Mouse (Mus musculus) testis, adult 2 months (tissue): ENCODE measurements around the gene Pus7. TPM values are rescaled to one million over a fixed set of nuclear protein-coding genes. Genes with fewer than 3 reads are reported as not detected.
"Not testable (repeated sequence)": the region's sequence is repeated elsewhere in the genome, so short reads cannot be mapped to it uniquely, and the experiment has no call there.

Experiments used
- H3K27ac ChIP-seq: fragments of 200-500 bp; 2 replicates; pipeline ENCODE4 v1.5.1; 2012; ENCODE audit warnings: low read depth, low read length; ENCODE audit not compliant: control insufficient read depth, insufficient read depth
- H3K27me3 ChIP-seq: fragments of 200-500 bp; 2 replicates; pipeline ENCODE4 v1.6.1; 2012; ENCODE audit warnings: mild to moderate bottlenecking, low read length, moderate library complexity; ENCODE audit not compliant: control insufficient read depth, insufficient read depth
- H3K36me3 ChIP-seq: fragments of 200-500 bp; 2 replicates; pipeline ENCODE4 v1.6.1; 2012; ENCODE audit warnings: mild to moderate bottlenecking, low read length; ENCODE audit not compliant: control insufficient read depth, insufficient read depth
- H3K4me1 ChIP-seq: fragments of 200-500 bp; 2 replicates; pipeline ENCODE4 v1.6.1; 2012; ENCODE audit warnings: low read length; ENCODE audit not compliant: control insufficient read depth, insufficient read depth
- H3K4me3 ChIP-seq: fragments of 200-500 bp; 2 replicates; pipeline ENCODE4 v1.5.1; 2012; ENCODE audit warnings: low read depth, mild to moderate bottlenecking, low read length, moderate library complexity, mixed read lengths; ENCODE audit not compliant: control insufficient read depth
- CTCF ChIP-seq: fragments of 200-500 bp; IDR thresholded peaks from 2 replicates; pipeline ENCODE4 v1.5.1; 2012; ENCODE audit warnings: low read depth, mild to moderate bottlenecking, inconsistent platforms, low read length, moderate library complexity; ENCODE audit not compliant: control insufficient read depth, insufficient read depth, insufficient replicate concordance
- POLR2A ChIP-seq: fragments of 200-500 bp; IDR thresholded peaks from 2 replicates; pipeline ENCODE4 v1.6.1; 2012; ENCODE audit warnings: low read depth, mild to moderate bottlenecking, inconsistent platforms, low read length, moderate library complexity; ENCODE audit not compliant: control insufficient read depth
- polyA plus RNA-seq: library from polyadenylated mRNA; depleted of rRNA; stranded (reverse); fragments of >200 nt; gene quantifications from 2 replicates; pipeline ENCODE4 v1.2.3, GENCODE M21; 2012; rRNA removed

Pus7 gene
- polyA plus RNA-seq, 1 experiment, result 5.2 TPM

DNA sequence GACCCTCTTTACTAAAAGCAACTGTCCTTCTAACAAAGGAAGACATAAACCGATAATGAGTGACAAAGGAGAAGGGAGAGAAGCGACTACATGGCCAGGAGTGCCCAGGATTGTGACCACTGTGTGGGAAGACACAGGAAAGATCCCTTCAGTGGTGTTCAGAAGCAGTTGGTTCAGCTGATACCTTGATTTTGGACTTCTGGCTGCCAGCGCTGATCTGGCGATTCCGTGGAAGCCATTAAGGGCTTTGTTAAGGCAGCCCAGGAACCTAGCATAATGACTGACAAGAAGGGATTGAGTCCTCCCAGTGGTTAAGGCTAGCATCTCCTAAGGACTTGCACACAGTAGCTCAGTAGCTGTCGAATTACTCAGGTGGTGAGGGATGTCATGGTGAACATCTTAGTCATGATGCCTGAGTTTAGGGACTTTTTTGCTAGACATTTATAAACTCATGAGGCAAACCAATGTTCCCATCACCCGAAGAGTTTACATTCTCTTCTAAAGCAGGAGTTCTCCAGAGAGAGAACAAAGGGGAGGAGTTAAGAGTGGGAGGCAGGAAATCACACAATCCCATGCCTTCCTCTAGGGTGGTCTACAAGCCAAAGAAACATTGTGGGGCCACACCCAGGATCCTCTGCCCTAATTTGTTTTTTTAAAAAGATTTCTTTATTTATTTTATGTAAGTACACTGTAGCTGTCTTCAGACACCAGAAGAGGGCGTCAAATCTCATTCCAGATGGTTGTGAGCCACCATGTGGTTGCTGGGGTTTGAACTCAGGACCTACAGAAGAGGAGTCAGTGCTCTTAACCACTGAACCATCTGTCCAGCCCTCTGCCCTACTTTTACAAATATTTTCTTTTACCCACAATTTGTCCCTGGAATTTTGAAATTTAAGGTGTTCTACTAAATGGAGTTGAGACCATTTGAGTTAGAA lies 69.8 kb downstream of the Pus7 start:
- H3K4me3 ChIP-seq, result no peak overlapping the region
- H3K4me1 ChIP-seq, result peaks cover 6% of the 10 kb centered on the region
- no peaks in the 10 kb centered on the region for H3K36me3 ChIP-seq
- no peak for TF ChIP-seq POLR2A
- TF ChIP-seq CTCF, result no peak
- no peaks in the 10 kb centered on the region for H3K27me3 ChIP-seq
- no peak overlapping the region for H3K27ac ChIP-seq

- no peaks in the 10 kb centered on the region for H3K27me3 ChIP-seq
- TF ChIP-seq CTCF (0 out of 2 replicates have a peak, but pooled peaks have one; percentile 5), POLR2A (peak; percentile 32; the same call in 1 of the 2 replicates)
Observed at GRCm38 (mm10) chr5:23712130-23713001, 71.1 kb downstream of the Pus7 start.

DNA sequence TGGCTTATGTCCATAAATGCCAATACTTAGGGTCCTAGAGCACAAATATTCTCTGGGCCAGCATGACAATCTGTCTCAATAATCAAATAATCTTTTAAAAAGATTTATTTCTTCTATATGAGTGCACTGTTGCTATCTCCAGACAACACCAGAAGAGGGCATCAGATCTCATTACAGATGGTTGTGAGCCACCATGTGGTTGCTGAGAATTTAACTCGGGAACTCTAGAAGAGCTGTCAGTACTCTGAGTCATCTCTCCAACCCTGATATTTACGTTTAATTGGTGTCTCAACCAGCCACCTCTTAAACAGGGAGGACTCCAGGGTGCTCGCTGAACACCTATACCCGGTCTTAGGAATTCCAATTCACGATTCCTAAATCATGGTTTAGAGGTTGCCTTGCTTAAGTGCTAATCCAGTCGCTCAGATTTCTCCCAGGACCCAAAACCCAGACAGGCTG lies 71.8 kb downstream of the Pus7 start:
- H3K4me3 ChIP-seq, result peak overlapping the region; percentile 93
- H3K4me1 ChIP-seq, H3K36me3 ChIP-seq, H3K27me3 ChIP-seq: not testable (repeated sequence)
- H3K27ac ChIP-seq, result peak overlapping the region; percentile 53

More at GRCm38 (mm10) chr5:23712130-23713001, 71.1 kb downstream of the Pus7 start:
- peaks cover 6% of the 10 kb centered on the region for H3K4me1 ChIP-seq
- H3K4me3 ChIP-seq, result peak overlapping the region; percentile 93
- peak overlapping the region; percentile 53 for H3K27ac ChIP-seq
- H3K36me3 ChIP-seq, result no peaks in the 10 kb centered on the region

GRCm38 (mm10) chr5:23711244-23711643 lies 72.3 kb downstream of the Pus7 start:
- Histone ChIP-seq H3K4me3 (no peak overlapping the region), H3K27ac (no peak overlapping the region), H3K36me3 (no peaks in the 10 kb centered on the region), H3K4me1 (peaks cover 6% of the 10 kb centered on the region), H3K27me3 (no peaks in the 10 kb centered on the region)
- TF ChIP-seq CTCF (no peak), POLR2A (no peak)

GRCm38 (mm10) chr5:23709661-23710060 lies 73.8 kb downstream of the Pus7 start:
- Histone ChIP-seq H3K27me3 (no peaks in the 10 kb centered on the region), H3K4me1 (peaks cover 6% of the 10 kb centered on the region), H3K27ac (no peak overlapping the region), H3K36me3 (no peaks in the 10 kb centered on the region), H3K4me3 (no peak overlapping the region)
- no peak for TF ChIP-seq CTCF
- no peak for TF ChIP-seq POLR2A

GRCm38 (mm10) chr5:23706601-23707597 lies 76.6 kb downstream of the Pus7 start:
- not testable (repeated sequence) for H3K4me3 ChIP-seq, H3K36me3 ChIP-seq, H3K27me3 ChIP-seq, H3K27ac ChIP-seq, H3K4me1 ChIP-seq

DNA sequence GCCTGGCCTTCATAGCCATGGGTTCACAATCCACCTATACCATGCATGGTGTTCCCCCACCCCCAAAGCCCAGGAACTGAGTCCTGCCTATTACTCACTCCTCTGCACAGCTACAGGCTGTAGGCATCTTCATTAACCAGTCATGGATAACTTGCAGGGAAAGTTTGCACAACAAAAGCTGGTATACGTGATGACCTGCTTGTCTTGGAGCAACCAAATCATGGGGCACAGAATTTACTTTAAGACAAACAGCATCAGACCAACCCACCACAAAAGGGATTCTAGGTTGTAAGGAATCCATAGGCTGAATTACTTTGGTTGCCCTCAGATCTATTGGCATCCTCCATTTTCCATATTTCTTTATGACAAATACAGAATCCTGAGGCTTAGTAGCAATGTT lies 86.1 kb downstream of the Pus7 start:
- no peak overlapping the region for H3K4me3 ChIP-seq
- no peaks in the 10 kb centered on the region for H3K36me3 ChIP-seq
- no peak for TF ChIP-seq CTCF
- no peak for TF ChIP-seq POLR2A
- H3K4me1 ChIP-seq, result peaks cover 4% of the 10 kb centered on the region
- H3K27ac ChIP-seq, result no peak overlapping the region
- no peaks in the 10 kb centered on the region for H3K27me3 ChIP-seq

Other genes starting within 250 kb of the Pus7 start
- 229 and 250 TPM in 2 replicates for gene Srpk2, start 99.1 kb downstream of the Pus7 start, polyA plus RNA-seq
- 5.8 and 6.9 TPM in 2 replicates for gene Rint1, start 4.0 kb upstream of the Pus7 start, polyA plus RNA-seq
- 107 and 115 TPM in 2 replicates for gene Tomm7, start 60.5 kb upstream of the Pus7 start, polyA plus RNA-seq
- gene Fam126a, start 247.0 kb upstream of the Pus7 start, polyA plus RNA-seq, result 43.5 and 51.3 TPM in 2 replicates